Mouse (Mus musculus): ENCODE data around the gene Tcta. TPM values are rescaled to one million over a fixed set of nuclear protein-coding genes. Genes with fewer than 3 reads are reported as not detected.
"Not testable (repeated sequence)": the region's sequence is repeated elsewhere in the genome, so short reads cannot be mapped to it uniquely, and the experiment has no call there.

The Tcta gene
- polyA plus RNA-seq, 1 experiment from 2014 or later = 30.5 TPM

DNA sequence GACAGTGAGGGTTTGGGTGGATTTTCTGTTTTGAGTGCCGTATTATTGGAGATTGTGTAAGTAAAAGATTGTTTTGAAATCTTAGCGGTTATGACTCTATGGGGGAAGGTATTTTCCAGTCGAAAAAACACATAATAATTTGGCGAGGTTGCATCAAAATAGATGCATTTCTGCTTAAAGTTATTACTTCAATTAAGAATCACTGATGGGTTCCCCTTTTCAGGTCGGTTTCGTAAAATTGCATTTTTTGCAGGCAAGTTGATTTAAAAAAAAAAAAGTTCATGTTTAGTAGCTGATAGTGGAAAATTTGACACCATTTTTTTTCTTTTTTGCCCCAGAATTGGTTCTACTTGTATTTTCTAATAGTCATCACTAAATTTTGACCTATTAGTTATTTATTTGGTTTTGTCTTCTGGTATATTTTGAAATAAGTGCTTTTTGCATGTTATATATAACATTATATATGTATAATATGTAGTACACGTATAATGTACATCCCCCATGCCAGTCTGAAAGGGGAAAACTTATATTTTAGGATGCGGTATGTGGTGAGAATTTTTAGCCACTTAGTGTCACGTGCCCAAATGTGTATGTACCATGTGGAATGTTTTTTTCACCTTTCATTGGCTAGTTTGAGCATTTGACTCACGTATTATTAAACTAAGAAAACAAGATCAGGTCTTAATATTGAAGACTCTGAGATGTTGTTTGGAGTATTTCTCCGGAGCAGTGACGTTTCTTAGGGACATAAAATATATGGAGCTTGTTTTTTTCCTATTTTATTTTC is 1.3 kb upstream of the Tcta start:
- Histone ChIP-seq H3K4me2 (peak overlapping the region; percentile 57), H3K9ac (peak overlapping the region; percentile 96), H3K4me1 (peaks cover 40% of the 10 kb centered on the region), H3K36me3 (replicated peaks) (peaks cover 17% of the 10 kb centered on the region), H3K4me3 (replicated peaks) (peak overlapping the region; percentile 94), H3K27me3 (no peaks in the 10 kb centered on the region), H3K27ac (peak overlapping the region; percentile 100), H3K9me3 (no peaks in the 10 kb centered on the region)
- WGBS = 29% methylated on average over 12 of the region's 12 CpGs
- ATAC-seq (ENCODE audit: low FRiP score) = no peak

DNA sequence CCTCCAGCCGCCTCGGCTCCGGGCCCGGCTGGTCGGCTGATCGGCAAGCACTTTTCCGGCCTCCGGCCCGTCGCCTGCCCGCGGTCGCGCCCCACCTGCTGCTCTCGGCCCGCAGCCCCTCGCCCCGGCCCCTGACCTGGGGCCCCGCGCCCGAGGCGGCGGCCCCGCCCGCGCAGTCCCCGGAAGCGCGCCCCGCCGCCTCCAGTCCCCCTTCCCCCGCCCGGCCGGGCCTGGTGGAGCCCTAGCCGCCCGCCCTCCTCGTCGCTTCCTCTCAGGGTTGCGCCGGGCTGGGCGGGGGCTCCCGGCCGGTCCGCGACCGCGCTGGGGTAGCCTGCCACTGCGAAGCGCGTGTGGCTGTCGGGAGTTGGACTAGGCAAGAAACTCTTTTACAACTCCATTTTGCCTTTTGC is 616 bp upstream of the Tcta start:
- peaks cover 40% of the 10 kb centered on the region for H3K4me1 ChIP-seq
- peak; percentile 77 for ATAC-seq (ENCODE audit: low FRiP score)
- no peaks in the 10 kb centered on the region for H3K27me3 ChIP-seq
- H3K9ac ChIP-seq = peak overlapping the region; percentile 96
- under 1% methylated on average over 49 of the region's 51 CpGs for WGBS
- H3K27ac ChIP-seq = peak overlapping the region; percentile 100
- H3K36me3 ChIP-seq (replicated peaks) = peaks cover 20% of the 10 kb centered on the region
- peak overlapping the region; percentile 94 for H3K4me3 ChIP-seq (replicated peaks)
- no peaks in the 10 kb centered on the region for H3K9me3 ChIP-seq
- H3K4me2 ChIP-seq = peak overlapping the region; percentile 57

DNA sequence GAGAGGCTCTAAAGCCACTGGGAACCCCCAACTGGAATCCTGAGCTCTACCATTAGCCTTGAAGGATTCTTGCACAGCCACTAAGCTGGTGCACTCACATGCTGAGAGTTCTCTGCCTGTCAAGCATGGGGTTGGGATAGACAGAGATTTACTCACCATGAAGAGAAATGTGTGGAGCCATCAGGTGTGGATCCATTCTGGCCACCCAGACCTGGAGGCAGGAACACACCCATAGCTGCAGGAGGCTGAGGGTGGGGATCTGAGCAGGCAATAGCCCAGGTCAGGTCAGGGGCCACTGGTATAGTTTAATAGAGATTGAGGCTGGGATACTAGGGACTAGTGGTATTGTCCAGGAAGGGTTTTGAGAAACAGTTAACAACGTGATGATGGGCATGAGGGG is 790 bp downstream of the Tcta start:
- WGBS = 15% methylated on average over 1 of the region's 1 CpGs
- ATAC-seq (ENCODE audit: low FRiP score) = no peak

DNA sequence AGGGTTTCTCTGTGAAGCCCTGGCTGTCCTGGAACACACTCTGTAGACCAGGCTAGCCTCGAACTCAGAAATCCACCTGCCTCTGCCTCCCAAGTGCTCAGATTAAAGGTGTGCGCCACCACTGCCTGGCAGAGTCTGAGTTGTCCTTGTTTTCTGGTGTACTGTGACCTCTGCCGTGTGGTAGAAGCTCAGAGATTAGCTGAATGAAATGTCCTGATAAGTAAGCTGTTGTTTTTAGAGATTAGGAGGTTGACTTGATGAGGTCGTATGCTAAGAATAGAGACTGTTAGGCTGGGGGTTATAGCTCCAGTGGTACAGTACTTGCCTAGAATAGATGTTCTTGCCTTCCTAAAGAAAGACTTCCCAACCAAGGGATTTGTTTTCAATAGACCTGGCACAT is 1.2 kb downstream of the Tcta start:
- H3K4me3 ChIP-seq (replicated peaks) = peak overlapping the region; percentile 94
- peaks cover 34% of the 10 kb centered on the region for H3K4me1 ChIP-seq
- 87% methylated on average over 4 of the region's 4 CpGs for WGBS
- peak overlapping the region; percentile 86; the same call in 1 of the 2 replicates for H3K9ac ChIP-seq
- H3K27ac ChIP-seq = no peak overlapping the region
- H3K27me3 ChIP-seq = no peaks in the 10 kb centered on the region
- peaks cover 26% of the 10 kb centered on the region for H3K36me3 ChIP-seq (replicated peaks)
- ATAC-seq (ENCODE audit: low FRiP score) = no peak
- H3K4me2 ChIP-seq = peak overlapping the region; percentile 90
- no peaks in the 10 kb centered on the region for H3K9me3 ChIP-seq

More for the DNA sequence above, 790 bp downstream of the Tcta start:
- Histone ChIP-seq H3K4me2 (peak overlapping the region; percentile 90), H3K4me3 (replicated peaks) (peak overlapping the region; percentile 94), H3K36me3 (replicated peaks) (peaks cover 26% of the 10 kb centered on the region), H3K9me3 (no peaks in the 10 kb centered on the region), H3K9ac (peak overlapping the region; percentile 86), H3K4me1 (peaks cover 34% of the 10 kb centered on the region), H3K27ac (peak overlapping the region; percentile 100), H3K27me3 (no peaks in the 10 kb centered on the region)

DNA sequence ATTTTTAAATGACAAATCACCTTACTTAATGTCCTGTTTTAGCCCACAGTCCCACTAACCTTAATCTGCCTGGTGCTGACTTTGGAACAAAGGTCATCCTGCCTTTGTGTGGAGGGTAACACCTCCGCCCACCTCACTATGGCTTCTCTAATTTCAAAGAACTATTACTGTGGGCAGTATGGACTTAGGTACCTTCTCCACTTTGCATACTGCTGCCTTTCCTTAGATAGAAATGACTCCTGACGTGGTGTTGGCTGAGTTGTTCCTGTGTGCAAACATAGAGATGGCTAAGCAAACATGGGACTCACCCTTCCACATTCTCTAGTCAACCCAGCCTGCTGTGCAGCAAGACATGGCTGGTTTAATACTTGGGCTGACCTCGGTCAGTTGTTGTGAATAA is 4.1 kb downstream of the Tcta start:
- H3K27me3 ChIP-seq = no peaks in the 10 kb centered on the region
- H3K9ac ChIP-seq = no peak overlapping the region
- no peak overlapping the region for H3K27ac ChIP-seq
- WGBS = 81% methylated on average over 3 of the region's 3 CpGs
- peaks cover 30% of the 10 kb centered on the region for H3K36me3 ChIP-seq (replicated peaks)
- no peak overlapping the region for H3K4me2 ChIP-seq
- H3K4me1 ChIP-seq = peaks cover 22% of the 10 kb centered on the region
- no peaks in the 10 kb centered on the region for H3K9me3 ChIP-seq
- no peak overlapping the region for H3K4me3 ChIP-seq (replicated peaks)
- no peak for ATAC-seq (ENCODE audit: low FRiP score)

DNA sequence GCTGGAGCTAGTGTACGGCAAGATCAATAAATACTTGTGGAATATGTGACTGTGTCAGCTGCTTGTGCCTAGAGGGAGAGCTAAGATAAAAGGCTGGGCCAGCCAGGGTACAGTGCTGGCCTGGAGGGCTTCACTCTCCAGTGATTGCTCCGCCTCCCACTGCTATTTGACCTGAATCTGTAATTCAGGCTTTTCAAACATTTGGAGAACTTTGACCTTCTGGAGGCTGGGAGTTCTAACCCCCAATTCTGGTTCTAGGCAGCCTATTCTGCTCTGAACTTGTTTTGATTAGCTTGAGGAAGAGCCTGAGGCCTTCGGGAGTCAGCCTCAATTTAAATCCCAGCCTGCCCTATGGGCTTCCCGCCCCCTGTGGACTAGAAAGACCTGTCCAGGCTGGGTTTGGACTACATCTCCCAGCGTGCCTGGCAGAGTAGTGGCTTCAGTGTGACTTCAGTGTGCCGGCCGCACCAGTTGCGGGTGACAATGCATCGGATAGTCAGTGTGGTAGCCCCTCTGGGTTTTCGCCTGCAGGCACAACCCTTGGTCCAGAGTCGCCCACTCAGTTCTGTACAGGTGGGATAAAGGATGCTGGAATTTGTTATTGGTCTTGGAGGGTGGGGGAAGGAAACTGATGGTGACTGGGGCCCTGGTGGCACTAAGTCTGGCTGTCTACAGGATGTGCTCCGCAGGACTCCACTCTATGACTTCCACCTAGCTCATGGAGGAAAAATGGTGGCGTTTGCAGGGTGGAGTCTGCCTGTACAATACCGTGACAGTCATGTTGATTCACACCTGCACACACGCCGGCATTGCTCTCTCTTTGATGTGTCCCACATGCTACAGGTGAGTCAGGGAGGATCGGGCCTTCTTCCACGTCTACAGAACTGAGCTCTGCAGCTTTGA is 9.3 kb downstream of the Tcta start, which contains the start of gene Amt:
Amt (plus strand) TSS at position 401 of the 903 bp plus-strand sequence.
- 15% methylated on average over 18 of the region's 18 CpGs for WGBS
- H3K9me3 ChIP-seq = no peaks in the 10 kb centered on the region
- peaks cover 32% of the 10 kb centered on the region for H3K36me3 ChIP-seq (replicated peaks)
- peak; percentile 75 for ATAC-seq (ENCODE audit: low FRiP score)
- H3K9ac ChIP-seq = peak within 1 kb of the TSS; percentile 50
- H3K27ac ChIP-seq = peak within 1 kb of the TSS; percentile 74
- peak within 1 kb of the TSS; percentile 53 for H3K4me2 ChIP-seq
- H3K4me1 ChIP-seq = peaks cover 22% of the 10 kb centered on the region
- H3K27me3 ChIP-seq = no peaks in the 10 kb centered on the region
- H3K4me3 ChIP-seq (replicated peaks) = peak within 1 kb of the TSS; percentile 36

DNA sequence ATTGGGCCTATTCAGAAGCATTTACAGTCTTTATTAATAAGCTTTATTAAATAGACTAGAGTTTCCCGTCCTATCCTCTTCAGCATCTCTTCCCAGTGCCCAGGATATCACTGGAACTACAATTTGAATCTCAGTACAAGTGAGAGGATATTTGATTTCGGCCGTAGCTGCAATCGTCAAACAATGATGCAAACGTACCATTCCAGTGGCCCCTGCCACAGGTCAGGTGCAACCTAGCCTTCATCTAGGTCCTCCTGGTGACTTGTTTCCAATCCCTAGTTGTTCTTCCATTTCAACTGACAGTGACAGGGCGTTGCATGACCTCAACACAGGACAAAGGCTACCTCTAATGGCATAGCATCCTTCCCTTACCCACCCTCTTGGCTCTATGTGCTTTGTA is 15.2 kb downstream of the Tcta start:
- Histone ChIP-seq H3K9ac (peak overlapping the region; percentile 44), H3K27me3 (no peaks in the 10 kb centered on the region), H3K4me1 (peaks cover 9% of the 10 kb centered on the region), H3K4me3 (replicated peaks) (peak overlapping the region; percentile 49), H3K4me2 (peak overlapping the region; percentile 57), H3K27ac (0 out of 2 replicates have a peak overlapping the region, but pooled peaks have one; percentile 92), H3K9me3 (no peaks in the 10 kb centered on the region), H3K36me3 (replicated peaks) (peaks cover 22% of the 10 kb centered on the region)
- ATAC-seq (ENCODE audit: low FRiP score) = peak; percentile 19; the same call in 1 of the 2 replicates
- WGBS = 50% methylated on average over 6 of the region's 6 CpGs

DNA sequence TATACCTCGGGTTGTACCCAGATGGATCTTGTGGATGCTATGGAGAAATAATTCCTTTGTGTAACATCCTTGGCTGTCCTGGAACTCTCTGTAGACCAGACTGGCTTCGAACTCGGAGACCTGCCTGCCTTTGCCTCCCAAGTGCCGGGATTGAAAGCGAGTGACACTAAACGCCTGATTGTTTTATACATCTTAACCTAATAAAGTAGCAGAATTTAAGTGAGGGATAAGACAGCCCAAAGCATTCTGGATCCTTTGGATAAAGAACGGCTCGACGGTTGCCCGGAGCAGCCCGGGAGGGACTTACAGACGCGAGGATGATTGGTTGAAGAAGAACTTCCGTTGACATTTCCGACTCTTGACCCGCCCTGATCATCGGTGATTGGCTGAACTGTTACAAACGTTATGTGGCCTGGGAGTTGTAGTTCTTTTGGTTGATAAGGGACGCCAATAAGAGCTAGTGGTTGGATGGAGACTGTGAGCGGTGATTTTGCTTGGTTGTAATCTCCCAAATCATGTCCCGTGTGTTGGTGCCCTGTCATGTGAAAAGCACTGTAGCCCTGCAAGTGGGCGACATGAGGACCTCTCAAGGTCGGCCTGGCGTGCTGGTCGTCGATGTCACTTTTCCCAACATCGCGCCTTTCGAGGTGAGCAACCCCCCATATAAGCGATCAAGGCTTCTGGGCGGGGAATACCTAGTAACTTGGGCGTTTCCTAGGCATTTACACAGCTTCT is 15.8 kb downstream of the Tcta start, which contains the start of gene Nicn1:
Nicn1 (plus strand) TSS at position 414 of the 735 bp plus-strand sequence.
- Histone ChIP-seq H3K27ac (peak within 1 kb of the TSS; percentile 92), H3K27me3 (no peaks in the 10 kb centered on the region), H3K9me3 (no peaks in the 10 kb centered on the region), H3K4me2 (peak within 1 kb of the TSS; percentile 57), H3K9ac (peak within 1 kb of the TSS; percentile 64), H3K4me1 (peaks cover 7% of the 10 kb centered on the region), H3K36me3 (replicated peaks) (peaks cover 17% of the 10 kb centered on the region), H3K4me3 (replicated peaks) (peak within 1 kb of the TSS; percentile 49)
- under 1% methylated on average over 32 of the region's 32 CpGs for WGBS
- peak; percentile 97 for ATAC-seq (ENCODE audit: low FRiP score)

DNA sequence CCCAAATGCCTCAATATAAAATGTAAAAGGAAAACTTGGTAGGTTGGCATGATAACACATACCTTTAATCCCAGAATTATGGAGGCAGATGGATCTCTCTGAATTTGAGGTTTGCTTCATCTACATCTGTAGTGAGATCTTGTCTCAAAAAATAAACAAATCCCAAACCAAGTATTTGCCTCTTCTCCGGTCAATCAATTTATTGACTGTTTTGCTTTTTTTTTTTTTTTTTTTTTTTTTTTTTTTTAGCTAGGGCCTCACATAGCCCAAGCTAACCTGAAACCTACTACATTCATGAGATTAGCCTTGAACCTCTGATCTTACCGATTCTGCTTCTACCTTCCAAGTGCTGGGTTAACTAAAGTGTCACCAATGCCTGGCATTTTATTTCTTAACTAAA is 16.6 kb downstream of the Tcta start:
- H3K27me3 ChIP-seq = no peaks in the 10 kb centered on the region
- H3K4me1 ChIP-seq = peaks cover 7% of the 10 kb centered on the region

DNA sequence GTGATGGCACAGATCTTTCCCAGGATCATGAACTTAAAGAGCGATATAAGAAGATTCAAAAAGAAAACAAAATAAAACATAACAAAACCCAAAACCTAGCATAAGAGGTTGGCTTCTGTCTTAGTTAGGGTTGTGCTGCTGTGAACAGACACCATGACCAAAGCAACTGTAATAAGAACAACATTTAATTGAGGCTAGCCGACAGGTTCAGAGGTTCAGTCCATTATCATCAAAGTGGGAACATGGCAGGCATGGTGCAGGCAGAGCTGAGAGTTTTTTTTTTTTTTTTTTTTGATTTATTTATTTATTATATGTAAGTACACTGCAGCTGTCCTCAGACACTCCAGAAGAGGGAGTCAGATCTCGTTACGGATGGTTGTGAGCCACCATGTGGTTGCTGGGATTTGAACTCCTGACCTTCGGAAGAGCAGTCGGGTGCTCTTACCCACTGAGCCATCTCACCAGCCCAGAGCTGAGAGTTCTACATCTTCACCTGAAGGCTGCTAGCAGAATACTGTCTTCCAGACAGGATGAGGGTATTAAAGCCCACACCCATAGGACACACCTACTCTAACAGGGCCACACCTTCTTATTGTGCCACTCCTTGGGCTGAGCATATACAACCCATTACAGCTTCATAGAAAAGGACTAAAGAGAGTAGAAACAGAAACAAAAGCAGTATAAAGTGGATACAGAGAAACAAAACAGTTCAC is 18.3 kb downstream of the Tcta start:
- not testable (repeated sequence) for H3K4me2 ChIP-seq; ATAC-seq (ENCODE audit: low FRiP score); H3K4me1 ChIP-seq; H3K4me3 ChIP-seq (replicated peaks); H3K27me3 ChIP-seq; H3K27ac ChIP-seq; H3K9ac ChIP-seq; H3K36me3 ChIP-seq (replicated peaks); H3K9me3 ChIP-seq
- 82% methylated on average over 6 of the region's 6 CpGs for WGBS

More for the DNA sequence above, 16.6 kb downstream of the Tcta start:
- peak overlapping the region; percentile 57 for H3K4me2 ChIP-seq
- H3K4me3 ChIP-seq (replicated peaks) = peak overlapping the region; percentile 49
- H3K9me3 ChIP-seq = no peaks in the 10 kb centered on the region
- H3K9ac ChIP-seq = peak overlapping the region; percentile 64; the same call in 1 of the 2 replicates
- H3K27ac ChIP-seq = peak overlapping the region; percentile 92
- peaks cover 9% of the 10 kb centered on the region; the same call in 1 of the 2 replicates for H3K36me3 ChIP-seq (replicated peaks)
- WGBS = 67% methylated on average over 2 of the region's 2 CpGs
- no peak for ATAC-seq (ENCODE audit: low FRiP score)

DNA sequence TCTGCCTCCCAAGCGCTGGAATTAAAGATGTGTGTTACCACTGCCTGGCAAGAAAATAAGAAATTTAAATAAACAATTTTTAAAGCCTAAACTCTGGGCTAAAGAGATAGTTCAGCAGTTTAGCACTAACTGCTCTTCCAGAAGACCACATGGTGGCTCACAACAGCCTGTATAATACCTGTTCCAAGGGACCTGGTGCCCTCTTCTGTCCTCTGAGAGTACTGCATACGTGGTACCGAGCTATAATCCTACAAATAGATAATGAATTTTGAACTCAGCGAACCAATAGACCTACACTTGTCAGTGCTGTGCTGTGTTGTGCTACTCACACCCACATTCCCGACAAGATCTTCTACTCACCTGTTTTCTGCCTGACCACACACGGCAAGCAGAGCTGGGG is 21.6 kb downstream of the Tcta start:
- no peak overlapping the region for H3K9ac ChIP-seq
- no peaks in the 10 kb centered on the region for H3K36me3 ChIP-seq (replicated peaks)
- 16% methylated on average over 6 of the region's 6 CpGs for WGBS
- no peak overlapping the region for H3K4me2 ChIP-seq
- no peak overlapping the region for H3K4me3 ChIP-seq (replicated peaks)
- no peaks in the 10 kb centered on the region for H3K9me3 ChIP-seq
- peak; percentile 58; the same call in 1 of the 2 replicates for ATAC-seq (ENCODE audit: low FRiP score)
- no peaks in the 10 kb centered on the region for H3K27me3 ChIP-seq
- no peaks in the 10 kb centered on the region for H3K4me1 ChIP-seq
- no peak overlapping the region for H3K27ac ChIP-seq

Data from forebrain, embryonic 12.5 days (tissue).